Mouse (Mus musculus) cerebellum, adult 2 months (tissue): ENCODE measurements around the gene Galnt7.

Experiments used
- CTCF ChIP-seq: fragments of 200-500 bp; IDR thresholded peaks from 2 replicates; pipeline ENCODE4 v1.5.1; 2011; ENCODE audit warnings: low read depth, mild to moderate bottlenecking, control low read depth, low read length, moderate library complexity, borderline replicate concordance; ENCODE audit not compliant: insufficient read depth
- POLR2A ChIP-seq: fragments of 200-500 bp; IDR thresholded peaks from 2 replicates; pipeline ENCODE4 v1.6.1; 2011; ENCODE audit warnings: low read length, control low read depth, borderline replicate concordance; ENCODE audit not compliant: insufficient read depth

DNA sequence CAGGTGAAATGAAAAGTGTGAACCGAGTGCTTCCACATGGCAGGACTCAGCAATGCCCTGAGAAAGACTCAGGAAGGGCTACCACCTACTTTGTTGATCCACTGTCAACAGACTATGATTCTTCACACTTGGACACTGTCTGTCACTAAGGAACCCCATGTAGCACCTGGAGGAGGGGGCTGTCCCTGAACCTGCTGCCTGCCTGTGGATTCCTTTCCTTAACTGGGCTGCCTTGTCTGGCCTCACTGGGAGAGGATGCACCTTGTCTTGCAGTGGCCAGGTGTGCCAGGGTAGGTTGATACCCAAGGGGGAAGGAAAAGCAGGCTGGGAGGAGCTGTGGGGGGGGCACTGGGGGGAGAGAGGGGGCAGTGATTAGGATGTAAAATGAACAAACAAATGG is 124.8 kb downstream of the Galnt7 start:
- TF ChIP-seq CTCF = no peak
- TF ChIP-seq POLR2A = no peak
